Mouse (Mus musculus) midbrain, embryonic 13.5 days (tissue): ENCODE measurements around the gene Ccdc18. TPM values are rescaled to one million over a fixed set of nuclear protein-coding genes. Genes with fewer than 3 reads are reported as not detected.
"Not testable (repeated sequence)": the region's sequence is repeated elsewhere in the genome, so short reads cannot be mapped to it uniquely, and the experiment has no call there.

ENCODE experiments used
- ATAC-seq: fragments of 200-750 bp; cut with Nextera tagmentation; 2 replicates; pipeline ENCODE4 v1.8.0; 2017; ENCODE audit warnings: mild to moderate bottlenecking, moderate TSS enrichment, moderate library complexity
- H3K27ac ChIP-seq: fragments of 300-500 bp; sonication (generic); 2 replicates; pipeline ENCODE4 v1.5.1; 2015; ENCODE audit warnings: inconsistent platforms, mild to moderate bottlenecking, moderate library complexity
- H3K27me3 ChIP-seq: fragments of 300-500 bp; sonication (generic); 2 replicates; pipeline ENCODE4 v1.6.1; 2015; ENCODE audit warnings: mild to moderate bottlenecking, inconsistent platforms
- H3K36me3 ChIP-seq: fragments of 300-500 bp; sonication (generic); 2 replicates; pipeline ENCODE4 v1.6.1; 2015; ENCODE audit warnings: mild to moderate bottlenecking, inconsistent platforms
- H3K4me1 ChIP-seq: fragments of 300-500 bp; sonication (generic); replicated peaks from 2 replicates; pipeline ENCODE4 v1.6.1; 2015; ENCODE audit warnings: inconsistent platforms
- H3K4me2 ChIP-seq: fragments of 300-500 bp; sonication (generic); replicated peaks from 2 replicates; pipeline ENCODE4 v1.6.1; 2015; ENCODE audit warnings: moderate library complexity, mild to moderate bottlenecking, inconsistent platforms
- H3K4me3 ChIP-seq: fragments of 300-500 bp; sonication (generic); replicated peaks from 2 replicates; pipeline ENCODE4 v1.5.1; 2015; ENCODE audit warnings: mild to moderate bottlenecking, inconsistent platforms
- H3K9ac ChIP-seq: fragments of 300-500 bp; sonication (generic); replicated peaks from 2 replicates; pipeline ENCODE4 v1.6.1; 2015; ENCODE audit warnings: mild to moderate bottlenecking, inconsistent platforms
- H3K9me3 ChIP-seq: fragments of 300-500 bp; sonication (generic); 2 replicates; pipeline ENCODE4 v1.6.1; 2016; ENCODE audit warnings: mild to moderate bottlenecking, inconsistent platforms
- WGBS: fragments of 180-500 bp; shearing (Covaris S2); methylation state at CpG from one replicate; pipeline ENCODE4 v1.1.7; 2015; 5-methylcytosine and 5-hydroxymethylcytosine counted together
- polyA plus RNA-seq: library from polyadenylated mRNA; unstranded; fragments of >200 nt; fragmentation: Nextera tagmentation; extraction: Ambion mirVana; gene quantifications from 2 replicates; pipeline ENCODE4 v1.2.1, GENCODE M21; 2015

Ccdc18 gene
- polyA plus RNA-seq, 1 experiment from 2014 or later, result 4.3 TPM

DNA sequence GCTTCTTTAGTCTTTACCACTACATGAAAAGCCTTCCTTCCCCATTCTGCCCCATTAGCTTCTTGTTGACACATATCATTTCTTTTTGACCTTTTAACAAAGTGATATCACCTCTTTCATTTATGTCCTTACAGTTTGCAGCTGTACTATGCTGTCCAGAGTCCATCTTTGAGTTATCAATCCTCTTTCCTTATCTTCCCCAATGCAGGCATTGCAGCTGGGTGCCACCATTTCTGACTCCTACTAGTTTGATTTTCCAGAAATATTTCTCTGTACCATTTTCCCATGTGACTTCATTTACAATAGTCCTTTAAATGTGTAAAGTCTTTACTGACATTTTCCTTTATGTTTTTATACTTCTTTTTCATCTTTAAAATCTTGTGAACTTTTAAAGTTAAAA is 134.3 kb downstream of the Ccdc18 start:
- H3K9me3 ChIP-seq, result no peaks in the 10 kb centered on the region
- H3K36me3 ChIP-seq, result no peaks in the 10 kb centered on the region
- H3K27ac ChIP-seq, result no peak overlapping the region
- peaks cover 27% of the 10 kb centered on the region for H3K4me1 ChIP-seq
- no peak for ATAC-seq
- no peak overlapping the region for H3K4me3 ChIP-seq
- no peak overlapping the region for H3K9ac ChIP-seq
- no peak overlapping the region for H3K4me2 ChIP-seq
- no peaks in the 10 kb centered on the region for H3K27me3 ChIP-seq

DNA sequence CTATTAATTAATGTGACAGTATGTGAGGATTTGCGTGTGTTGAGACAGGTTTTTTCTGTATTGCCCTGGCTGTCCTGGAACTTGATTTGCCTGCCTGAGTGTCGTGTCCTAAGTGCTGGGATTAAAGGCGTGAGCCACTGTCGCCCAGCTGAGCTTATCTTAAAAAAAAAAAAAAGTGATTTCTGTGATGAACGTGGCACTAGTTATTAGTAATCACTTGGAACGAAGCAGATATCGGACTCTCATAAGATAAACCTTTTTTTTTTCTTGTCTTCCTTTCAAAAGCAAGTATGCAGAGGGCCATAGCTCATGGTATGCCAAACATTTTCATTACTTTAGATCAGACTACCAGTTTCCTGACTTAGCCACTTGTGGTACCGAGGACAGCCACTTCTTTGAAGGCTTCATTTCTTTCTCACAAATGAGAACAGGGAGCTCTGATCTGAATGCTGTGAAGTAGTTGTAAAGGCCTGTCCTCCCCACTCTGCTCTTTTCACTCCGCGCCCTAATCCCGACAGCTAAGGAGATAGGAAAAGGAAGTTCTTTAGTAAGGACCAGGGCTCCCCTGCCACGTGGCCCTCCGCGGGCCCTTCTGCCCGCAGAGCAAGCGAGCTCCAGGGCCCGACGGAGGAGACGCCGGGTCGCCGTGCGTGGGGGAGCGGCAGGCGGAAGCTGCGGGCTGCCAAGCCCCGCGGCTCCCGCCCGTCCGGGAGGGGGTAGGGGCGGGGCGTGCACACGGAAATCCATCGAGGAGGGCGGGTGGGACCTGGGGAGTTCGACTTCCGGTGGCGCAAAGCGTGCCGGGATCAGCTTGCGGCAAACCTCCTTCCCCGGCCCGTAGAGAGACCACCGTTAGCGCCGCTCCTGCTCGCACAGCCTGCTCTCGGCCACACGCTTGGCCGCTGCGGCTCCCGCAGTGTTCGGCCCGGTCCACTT is 135.7 kb downstream of the Ccdc18 start, which contains the start of gene Dr1:
TSS of gene Dr1 (plus strand) at position 771 of the 936 bp plus-strand sequence.
- peak within 1 kb of the TSS; percentile 96 for H3K9ac ChIP-seq
- peaks cover 37% of the 10 kb centered on the region for H3K4me1 ChIP-seq
- 0 out of 2 replicates have a peak, but pooled peaks cover 3% of the 10 kb centered on the region for H3K36me3 ChIP-seq
- H3K9me3 ChIP-seq, result no peaks in the 10 kb centered on the region
- H3K4me3 ChIP-seq, result peak within 1 kb of the TSS; percentile 75
- H3K27ac ChIP-seq, result peak within 1 kb of the TSS; percentile 91
- no peaks in the 10 kb centered on the region for H3K27me3 ChIP-seq
- ATAC-seq, result peak; percentile 99
- 3% methylated on average over 50 of the region's 55 CpGs for WGBS
- peak within 1 kb of the TSS; percentile 96 for H3K4me2 ChIP-seq

DNA sequence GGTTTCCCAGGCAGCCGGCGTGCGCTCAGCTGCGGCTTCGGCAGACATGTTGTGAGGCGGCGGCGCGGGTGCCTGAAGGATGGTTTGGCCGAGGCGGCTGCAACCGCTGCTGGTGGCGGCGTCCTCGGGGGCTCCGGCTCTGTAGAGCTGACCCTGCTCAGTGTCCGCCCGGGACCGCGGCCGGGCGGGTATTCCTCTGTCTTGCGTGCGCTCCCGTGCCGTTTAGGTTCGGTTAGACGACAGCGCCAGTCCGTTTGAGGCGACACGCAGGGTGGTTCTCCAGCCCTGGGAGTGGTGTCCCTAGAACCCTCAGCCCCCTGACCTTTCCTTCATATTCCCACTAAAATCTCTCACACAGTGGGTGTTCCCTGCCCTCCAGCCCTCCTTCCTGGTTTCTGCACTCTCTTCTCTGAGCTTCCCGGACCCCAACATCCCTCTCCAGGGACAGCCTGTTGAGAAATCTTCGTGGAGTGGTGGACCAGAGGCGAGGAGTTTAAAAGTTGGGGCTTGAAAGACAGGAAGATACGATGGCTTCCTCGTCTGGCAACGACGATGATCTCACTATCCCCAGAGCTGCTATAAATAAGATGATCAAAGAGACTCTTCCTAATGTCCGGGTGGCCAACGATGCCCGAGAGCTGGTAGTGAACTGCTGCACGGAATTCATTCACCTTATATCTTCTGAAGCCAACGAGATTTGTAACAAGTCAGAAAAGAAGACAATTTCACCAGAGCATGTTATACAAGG is 136.6 kb downstream of the Ccdc18 start:
- Histone ChIP-seq H3K4me1 (peaks cover 37% of the 10 kb centered on the region), H3K9ac (peak overlapping the region; percentile 96), H3K27ac (peak overlapping the region; percentile 91), H3K9me3 (no peaks in the 10 kb centered on the region), H3K36me3 (0 out of 2 replicates have a peak, but pooled peaks cover 3% of the 10 kb centered on the region), H3K27me3 (no peaks in the 10 kb centered on the region), H3K4me2 (peak overlapping the region; percentile 96), H3K4me3 (peak overlapping the region; percentile 75)
- WGBS, result under 1% methylated on average over 43 of the region's 44 CpGs
- ATAC-seq, result peak; percentile 86

DNA sequence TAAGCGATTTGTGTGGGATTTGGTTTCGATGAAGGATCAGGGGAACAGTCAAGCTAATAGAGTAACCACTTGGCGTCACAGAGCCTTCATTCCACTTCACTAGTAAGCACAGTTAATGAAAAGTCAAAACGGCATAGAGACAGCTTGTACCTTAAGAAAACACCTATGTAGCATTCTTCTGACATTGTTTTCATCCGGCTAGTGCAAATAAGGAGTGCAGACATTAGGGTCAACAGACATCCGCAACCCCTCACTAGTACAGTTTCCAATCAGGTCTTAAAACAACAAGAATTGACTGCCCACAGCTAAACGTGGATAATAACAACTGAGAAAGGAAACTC is 137.1 kb downstream of the Ccdc18 start:
- 18% methylated on average over 7 of the region's 7 CpGs for WGBS
- Histone ChIP-seq H3K4me3 (peak overlapping the region; percentile 75), H3K9ac (peak overlapping the region; percentile 96), H3K27ac (no peak overlapping the region; the same call in 1 of the 2 replicates), H3K9me3 (no peaks in the 10 kb centered on the region), H3K27me3 (no peaks in the 10 kb centered on the region), H3K4me1 (peaks cover 37% of the 10 kb centered on the region), H3K36me3 (0 out of 2 replicates have a peak, but pooled peaks cover 3% of the 10 kb centered on the region), H3K4me2 (peak overlapping the region; percentile 96)
- ATAC-seq, result no peak

DNA sequence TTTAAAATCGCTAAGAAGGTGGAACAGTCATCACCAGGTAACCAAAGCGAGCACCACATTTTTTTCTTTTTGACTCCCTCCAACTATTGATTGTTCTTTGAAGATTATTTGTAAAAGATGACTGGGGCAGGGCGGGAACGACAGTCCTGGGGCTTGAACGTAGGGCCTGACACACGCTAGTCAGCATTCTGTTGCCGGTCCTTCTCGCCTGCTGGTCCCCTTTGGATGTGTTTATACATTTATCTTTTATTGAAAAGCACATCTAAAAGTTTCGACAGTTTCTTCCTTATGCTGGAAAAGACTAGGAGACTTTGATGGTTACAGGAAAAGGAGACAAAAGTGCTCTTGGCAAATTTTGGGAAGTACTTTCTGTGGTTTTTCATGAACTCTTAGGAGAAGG is 137.7 kb downstream of the Ccdc18 start:
- ATAC-seq, result no peak
- peaks cover 37% of the 10 kb centered on the region for H3K4me1 ChIP-seq
- peak overlapping the region; percentile 96 for H3K4me2 ChIP-seq
- no peaks in the 10 kb centered on the region for H3K27me3 ChIP-seq
- 0 out of 2 replicates have a peak, but pooled peaks cover 3% of the 10 kb centered on the region for H3K36me3 ChIP-seq
- H3K27ac ChIP-seq, result no peak overlapping the region
- H3K9me3 ChIP-seq, result no peaks in the 10 kb centered on the region
- WGBS, result 53% methylated on average over 9 of the region's 9 CpGs
- H3K9ac ChIP-seq, result peak overlapping the region; percentile 96
- peak overlapping the region; percentile 75 for H3K4me3 ChIP-seq

DNA sequence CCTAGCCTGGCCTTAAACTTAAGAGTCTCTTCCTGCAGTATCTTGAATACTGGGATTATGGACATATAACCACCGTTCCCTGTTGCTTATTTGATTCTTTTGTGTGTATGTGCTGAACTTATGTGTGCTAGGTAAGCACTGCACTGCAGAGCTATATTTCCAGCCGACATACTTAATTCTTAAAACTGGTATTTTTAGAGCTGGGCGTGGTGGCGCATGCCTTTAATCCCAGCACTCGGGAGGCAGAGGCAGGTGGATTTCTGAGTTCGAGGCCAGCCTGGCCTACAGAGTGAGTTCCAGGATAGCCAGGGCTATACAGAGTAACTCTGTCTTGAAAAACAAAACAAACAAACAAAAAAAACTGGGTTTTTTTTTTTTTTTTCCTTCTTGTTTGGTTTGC is 138.7 kb downstream of the Ccdc18 start:
- Histone ChIP-seq H3K4me1 (peaks cover 37% of the 10 kb centered on the region), H3K4me3 (peak overlapping the region; percentile 25), H3K4me2 (peak overlapping the region; percentile 96)
- not testable (repeated sequence) for H3K36me3 ChIP-seq, ATAC-seq, H3K9me3 ChIP-seq, H3K27ac ChIP-seq, H3K27me3 ChIP-seq, H3K9ac ChIP-seq
- WGBS, result 92% methylated on average over 6 of the region's 6 CpGs

Other genes with a start within 250 kb of the Ccdc18 start
- gene Rpl5, start 232.4 kb upstream of the Ccdc18 start, polyA plus RNA-seq, result 68.4 and 73.7 TPM in 2 replicates
- gene Fam69a, start 145.8 kb upstream of the Ccdc18 start, polyA plus RNA-seq, result 36.0 and 38.7 TPM in 2 replicates
- gene Mtf2, start 67.2 kb upstream of the Ccdc18 start, polyA plus RNA-seq, result 140 and 146 TPM in 2 replicates
- gene Tmed5, start 255 bp upstream of the Ccdc18 start, polyA plus RNA-seq, result 24.2 and 24.6 TPM in 2 replicates
- 42.3 and 50.7 TPM in 2 replicates for gene Dr1, start 136.0 kb downstream of the Ccdc18 start, polyA plus RNA-seq
- 6.0 and 6.1 TPM in 2 replicates for gene Pigg, start 179.7 kb downstream of the Ccdc18 start, polyA plus RNA-seq
- gene Gm42517, start 235.0 kb downstream of the Ccdc18 start, polyA plus RNA-seq, result 0.53 and 0.61 TPM in 2 replicates